Mouse (Mus musculus): ENCODE data around the gene Ift46. TPM values are rescaled to one million over a fixed set of nuclear protein-coding genes. Genes with fewer than 3 reads are reported as not detected.

Gene Ift46
- total and polyA plus RNA-seq, 2 experiments from 2014 or later: 10.0 to 49.5 TPM

GRCm38 (mm10) chr9:44801669-44802068 lies 34.0 kb downstream of the Ift46 start:
- H3K9me3 ChIP-seq (replicated peaks; ENCODE audit: control insufficient read depth, low read length): no peaks in the 10 kb centered on the region
- no peak for TF ChIP-seq EP300 (IDR thresholded peaks at IDR 0.05; ENCODE audit: low read depth)
- no peak for TF ChIP-seq CTCF (IDR thresholded peaks at IDR 0.05; ENCODE audit: low read depth)
- no peak overlapping the region for H3K4me2 ChIP-seq (ENCODE audit: low read depth, low read length)
- no peak overlapping the region for H3K27ac ChIP-seq (ENCODE audit: low read depth)
- peaks cover 17% of the 10 kb centered on the region for H3K36me3 ChIP-seq (replicated peaks; ENCODE audit: control insufficient read depth, insufficient read depth, low read length)
- DNase-seq (ENCODE audit: low spot score): no peak
- WGBS: 69% methylated on average over 6 of the region's 6 CpGs
- no peaks in the 10 kb centered on the region; the same call in 1 of the 2 replicates for H3K27me3 ChIP-seq (ENCODE audit: control insufficient read depth, insufficient read depth, low read length)
- ATAC-seq (ENCODE audit: insufficient read depth, low read depth): no peak
- H3K9ac ChIP-seq (replicated peaks; ENCODE audit: low read depth, low read length): no peak overlapping the region
- H3K4me3 ChIP-seq (ENCODE audit: low read depth, low read length): no peak overlapping the region
- peaks cover 13% of the 10 kb centered on the region; the same call in 1 of the 2 replicates for H3K4me1 ChIP-seq (ENCODE audit: control insufficient read depth, insufficient read depth)

GRCm38 (mm10) chr9:44802808-44803450 lies 35.2 kb downstream of the Ift46 start, which contains the start of gene Ttc36:
Ttc36 (minus strand) TSS chr9:44803072.
- Histone ChIP-seq H3K4me2 (ENCODE audit: low read depth, low read length) (no peak within 1 kb of the TSS), H3K36me3 (replicated peaks; ENCODE audit: control insufficient read depth, insufficient read depth, low read length) (peaks cover 30% of the 10 kb centered on the region), H3K27me3 (ENCODE audit: control insufficient read depth, insufficient read depth, low read length) (no peaks in the 10 kb centered on the region; the same call in 1 of the 2 replicates), H3K9ac (replicated peaks; ENCODE audit: low read depth, low read length) (no peak within 1 kb of the TSS), H3K4me3 (ENCODE audit: low read depth, low read length) (no peak within 1 kb of the TSS), H3K4me1 (ENCODE audit: control insufficient read depth, insufficient read depth) (peaks cover 13% of the 10 kb centered on the region; the same call in 1 of the 2 replicates), H3K27ac (ENCODE audit: low read depth) (no peak within 1 kb of the TSS), H3K9me3 (replicated peaks; ENCODE audit: control insufficient read depth, low read length) (no peaks in the 10 kb centered on the region)
- DNase-seq (ENCODE audit: low spot score) (no peak), ATAC-seq (ENCODE audit: insufficient read depth, low read depth) (no peak)
- WGBS: 72% methylated on average over 4 of the region's 4 CpGs
- no peak for TF ChIP-seq CTCF (IDR thresholded peaks at IDR 0.05; ENCODE audit: low read depth)
- no peak for TF ChIP-seq EP300 (IDR thresholded peaks at IDR 0.05; ENCODE audit: low read depth)

- DNase-seq (ENCODE audit: low spot score): no peak
- Histone ChIP-seq H3K4me1 (ENCODE audit: control insufficient read depth, insufficient read depth) (0 out of 2 replicates have a peak, but pooled peaks cover 4% of the 10 kb centered on the region), H3K9me3 (replicated peaks; ENCODE audit: control insufficient read depth, low read length) (no peaks in the 10 kb centered on the region), H3K4me3 (ENCODE audit: low read depth, low read length) (no peak overlapping the region), H3K27ac (ENCODE audit: low read depth) (no peak overlapping the region), H3K9ac (replicated peaks; ENCODE audit: low read depth, low read length) (no peak overlapping the region), H3K27me3 (ENCODE audit: control insufficient read depth, insufficient read depth, low read length) (no peaks in the 10 kb centered on the region), H3K4me2 (ENCODE audit: low read depth, low read length) (no peak overlapping the region), H3K36me3 (replicated peaks; ENCODE audit: control insufficient read depth, insufficient read depth, low read length) (peaks cover 48% of the 10 kb centered on the region)
- 92% methylated on average over 10 of the region's 10 CpGs for WGBS
- no peak for ATAC-seq (ENCODE audit: insufficient read depth, low read depth)
- TF ChIP-seq EP300 (IDR thresholded peaks at IDR 0.05; ENCODE audit: low read depth): no peak
- TF ChIP-seq CTCF (IDR thresholded peaks at IDR 0.05; ENCODE audit: low read depth): no peak
Observed at GRCm38 (mm10) chr9:44804678-44805077, 37.0 kb downstream of the Ift46 start.

GRCm38 (mm10) chr9:44805536-44805935 lies 37.8 kb downstream of the Ift46 start:
- Histone ChIP-seq H3K4me3 (ENCODE audit: low read depth, low read length) (no peak overlapping the region), H3K4me2 (ENCODE audit: low read depth, low read length) (no peak overlapping the region), H3K27me3 (ENCODE audit: control insufficient read depth, insufficient read depth, low read length) (no peaks in the 10 kb centered on the region), H3K36me3 (replicated peaks; ENCODE audit: control insufficient read depth, insufficient read depth, low read length) (peaks cover 56% of the 10 kb centered on the region), H3K9ac (replicated peaks; ENCODE audit: low read depth, low read length) (no peak overlapping the region), H3K9me3 (replicated peaks; ENCODE audit: control insufficient read depth, low read length) (no peaks in the 10 kb centered on the region), H3K4me1 (ENCODE audit: control insufficient read depth, insufficient read depth) (no peaks in the 10 kb centered on the region), H3K27ac (ENCODE audit: low read depth) (no peak overlapping the region)
- DNase-seq (ENCODE audit: low spot score) (no peak), ATAC-seq (ENCODE audit: insufficient read depth, low read depth) (no peak)
- TF ChIP-seq CTCF (IDR thresholded peaks at IDR 0.05; ENCODE audit: low read depth): no peak
- 92% methylated on average over 5 of the region's 5 CpGs for WGBS

- no peak for ATAC-seq (ENCODE audit: insufficient read depth, low read depth)
- no peak for TF ChIP-seq CTCF (IDR thresholded peaks at IDR 0.05; ENCODE audit: low read depth)
- TF ChIP-seq EP300 (IDR thresholded peaks at IDR 0.05; ENCODE audit: low read depth): no peak
- H3K36me3 ChIP-seq (replicated peaks; ENCODE audit: control insufficient read depth, insufficient read depth, low read length): peaks cover 72% of the 10 kb centered on the region
Observed at GRCm38 (mm10) chr9:44807141-44807540, 39.4 kb downstream of the Ift46 start.

GRCm38 (mm10) chr9:44807778-44808177 lies 40.1 kb downstream of the Ift46 start:
- no peaks in the 10 kb centered on the region for H3K4me1 ChIP-seq (ENCODE audit: control insufficient read depth, insufficient read depth)
- peaks cover 78% of the 10 kb centered on the region for H3K36me3 ChIP-seq (replicated peaks; ENCODE audit: control insufficient read depth, insufficient read depth, low read length)
- H3K9me3 ChIP-seq (replicated peaks; ENCODE audit: control insufficient read depth, low read length): no peaks in the 10 kb centered on the region
- 95% methylated on average over 10 of the region's 10 CpGs for WGBS
- DNase-seq (ENCODE audit: low spot score) (no peak), ATAC-seq (ENCODE audit: insufficient read depth, low read depth) (no peak)
- no peak for TF ChIP-seq EP300 (IDR thresholded peaks at IDR 0.05; ENCODE audit: low read depth)
- no peak for TF ChIP-seq CTCF (IDR thresholded peaks at IDR 0.05; ENCODE audit: low read depth)
- no peak overlapping the region for H3K4me3 ChIP-seq (ENCODE audit: low read depth, low read length)
- H3K9ac ChIP-seq (replicated peaks; ENCODE audit: low read depth, low read length): no peak overlapping the region
- no peak overlapping the region for H3K27ac ChIP-seq (ENCODE audit: low read depth)
- H3K4me2 ChIP-seq (ENCODE audit: low read depth, low read length): no peak overlapping the region
- no peaks in the 10 kb centered on the region for H3K27me3 ChIP-seq (ENCODE audit: control insufficient read depth, insufficient read depth, low read length)

More at GRCm38 (mm10) chr9:44807141-44807540, 39.4 kb downstream of the Ift46 start:
- DNase-seq (ENCODE audit: low spot score): no peak
- no peak overlapping the region for H3K27ac ChIP-seq (ENCODE audit: low read depth)
- H3K4me2 ChIP-seq (ENCODE audit: low read depth, low read length): no peak overlapping the region
- H3K27me3 ChIP-seq (ENCODE audit: control insufficient read depth, insufficient read depth, low read length): no peaks in the 10 kb centered on the region
- H3K9ac ChIP-seq (replicated peaks; ENCODE audit: low read depth, low read length): no peak overlapping the region
- H3K4me1 ChIP-seq (ENCODE audit: control insufficient read depth, insufficient read depth): no peaks in the 10 kb centered on the region
- no peaks in the 10 kb centered on the region for H3K9me3 ChIP-seq (replicated peaks; ENCODE audit: control insufficient read depth, low read length)
- 63% methylated on average over 5 of the region's 5 CpGs for WGBS
- H3K4me3 ChIP-seq (ENCODE audit: low read depth, low read length): no peak overlapping the region
